In genomic region chr15:99651163-99651872, GRCm38 (mm10) we compare ENCODE assay signal across 8 mouse cellular contexts. TPM values are rescaled to one million over a fixed set of nuclear protein-coding genes. Genes with fewer than 3 reads are reported as not detected.
A peak's percentile ranks its signal among the peaks of the same experiment; 100 is the strongest.
DNase-seq lines count a peak whose midpoint lies in the region; ATAC-seq lines count a peak whose summit lies in the region.

TSS of gene Racgap1 (minus strand) at chr15:99651656.

- no peaks in the 10 kb centered on the region for H3K9me3 ChIP-seq in hindbrain, embryonic 11.5 days (ENCODE audit: control insufficient read depth, low read length)

- H3K4me2 ChIP-seq in hindbrain, embryonic 11.5 days (replicated peaks; ENCODE audit: low read depth, low read length), result peak within 1 kb of the TSS; percentile 57

- ATAC-seq in hindbrain, embryonic 11.5 days (ENCODE audit: low FRiP score), result peak; percentile 91

- WGBS in hindbrain, embryonic 11.5 days, result under 1% methylated on average over 52 of the region's 68 CpGs

- peak within 1 kb of the TSS; percentile 89 for H3K4me3 ChIP-seq in hindbrain, embryonic 11.5 days (ENCODE audit: low read depth, low read length)

- peak within 1 kb of the TSS; percentile 85 for H3K9ac ChIP-seq in hindbrain, embryonic 11.5 days (ENCODE audit: low read depth, low read length)

- H3K4me1 ChIP-seq in hindbrain, embryonic 11.5 days (replicated peaks; ENCODE audit: control insufficient read depth, insufficient read depth, low read length), result peaks cover 17% of the 10 kb centered on the region

- no peak within 1 kb of the TSS for H3K27ac ChIP-seq in hindbrain, embryonic 11.5 days (ENCODE audit: low read depth, low read length)

- H3K27me3 ChIP-seq in hindbrain, embryonic 11.5 days (ENCODE audit: control insufficient read depth, insufficient read depth, low read length), result peaks cover 14% of the 10 kb centered on the region

- peak; percentile 98 for DNase-seq in Muller cell, postnatal 12 days (ENCODE audit: inconsistent ontology term)
- peak; percentile 96 for DNase-seq in cerebellum, adult 9-11 months
- peak; percentile 93 to 99 for DNase-seq in frontal cortex, adult 2 months (ENCODE audit: extremely low spot score in 1 of 2, low spot score in 1 of 2)
- peak; percentile 99 for DNase-seq in hindbrain, embryonic 11.5 days (ENCODE audit: low spot score)
- peak; percentile 95 to 98 for DNase-seq in layer of hippocampus, postnatal 10 days (ENCODE audit: low spot score in 2 of 2)
- DNase-seq in lung, postnatal 10 days, result peak; percentile 98
- DNase-seq in ovary, postnatal 36 days (ENCODE audit: low spot score), result peak; percentile 94
- DNase-seq in thymus, postnatal 25 days, result peak; percentile 97

- no peaks in the 10 kb centered on the region for H3K36me3 ChIP-seq in hindbrain, embryonic 11.5 days (ENCODE audit: control insufficient read depth, insufficient read depth, low read length)

RNA-seq across cellular contexts. Expression of gene Racgap1, which starts in this region (rescaled TPM):
- polyA plus RNA-seq in frontal cortex, adult 2 months (2012; rRNA removed), result 11.8 and 13.8 TPM in 2 replicates
- polyA plus RNA-seq in hindbrain, embryonic 11.5 days (2014; fragmentation: Nextera tagmentation; extraction: Ambion mirVana), result 161 and 202 TPM in 2 replicates
- 10 to 100 TPM; 13.6 TPM for total RNA-seq in layer of hippocampus, postnatal 10 days (2021)

Comparison
In these comparisons a context has a peak if more than half of its experiments do, and no peak if none do; other contexts are left out.
1. RNA of gene Racgap1 (polyA plus RNA-seq): 161 to 202 TPM in hindbrain, embryonic 11.5 days; 11.8 to 13.8 TPM in frontal cortex, adult 2 months; every median in the first group is over 10 times any median in the second.
2. Peak in every context shown above with its lines, with median percentiles within 50 percentile points of each other: DNase-seq.